Mouse (Mus musculus) fibroblast of lung, adult 2 months (primary cell): ENCODE data around the gene Ezh1.
A peak's percentile ranks its signal among the peaks of the same experiment; 100 is the strongest.
"Not testable (repeated sequence)": the region's sequence is repeated elsewhere in the genome, so short reads cannot be mapped to it uniquely, and the experiment has no call there.

Source experiments
- DNase-seq: peaks from one replicate; pipeline ENCODE4 v3.0.0-alpha.2; 2011; ENCODE audit warnings: low read depth

The Ezh1 gene

DNA sequence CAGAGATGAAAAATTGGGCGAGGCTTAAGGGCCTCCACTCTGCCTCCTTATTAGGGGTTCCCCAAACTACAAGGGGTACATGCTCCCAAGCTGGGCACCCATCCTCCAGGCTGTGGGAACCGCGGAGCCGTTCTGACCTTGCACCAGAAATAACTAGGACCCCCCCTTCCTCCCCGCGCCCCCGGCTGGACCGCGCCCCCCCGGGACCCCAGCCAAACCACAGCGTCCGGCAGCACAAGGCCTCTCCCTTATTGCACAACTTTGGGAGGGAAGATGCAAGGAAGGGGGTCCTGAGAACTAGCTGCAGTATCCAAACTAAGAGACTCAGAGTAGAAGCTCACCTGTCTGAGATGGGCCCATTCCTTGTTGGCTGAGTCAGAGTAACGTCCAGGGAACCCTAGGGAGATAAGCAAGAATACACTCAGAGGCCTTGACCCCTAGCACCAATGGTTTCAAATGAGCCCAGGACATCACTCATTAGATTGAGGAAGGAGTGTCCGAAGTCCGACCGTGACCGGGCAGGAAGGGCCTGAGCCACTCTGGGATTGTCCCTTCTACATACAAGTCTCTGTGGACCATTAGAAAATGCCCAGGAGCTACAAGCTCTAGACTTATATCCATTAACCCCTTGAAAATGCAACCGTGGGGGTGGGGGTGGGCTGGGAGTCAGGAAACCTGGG, 57.8 kb downstream of the Ezh1 start:
- DNase-seq: no peak

DNA sequence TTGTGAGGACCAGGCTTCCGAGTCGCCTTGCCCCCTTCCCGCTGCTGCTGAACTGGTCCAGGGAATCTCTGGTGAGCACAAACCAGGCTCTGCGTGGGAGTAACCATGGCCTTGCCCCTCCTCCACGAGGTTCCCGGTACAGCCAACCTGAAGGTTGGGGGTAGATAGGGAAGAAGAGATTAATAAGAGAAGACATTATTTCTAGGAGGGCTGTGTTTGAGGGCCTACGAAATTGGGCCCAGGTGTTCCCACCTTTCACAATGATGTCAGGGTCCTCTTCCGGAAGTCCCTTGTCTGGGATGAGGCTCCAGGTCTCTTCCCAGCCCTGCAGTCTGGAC, 58.3 kb downstream of the Ezh1 start:
- no peak for DNase-seq

DNA sequence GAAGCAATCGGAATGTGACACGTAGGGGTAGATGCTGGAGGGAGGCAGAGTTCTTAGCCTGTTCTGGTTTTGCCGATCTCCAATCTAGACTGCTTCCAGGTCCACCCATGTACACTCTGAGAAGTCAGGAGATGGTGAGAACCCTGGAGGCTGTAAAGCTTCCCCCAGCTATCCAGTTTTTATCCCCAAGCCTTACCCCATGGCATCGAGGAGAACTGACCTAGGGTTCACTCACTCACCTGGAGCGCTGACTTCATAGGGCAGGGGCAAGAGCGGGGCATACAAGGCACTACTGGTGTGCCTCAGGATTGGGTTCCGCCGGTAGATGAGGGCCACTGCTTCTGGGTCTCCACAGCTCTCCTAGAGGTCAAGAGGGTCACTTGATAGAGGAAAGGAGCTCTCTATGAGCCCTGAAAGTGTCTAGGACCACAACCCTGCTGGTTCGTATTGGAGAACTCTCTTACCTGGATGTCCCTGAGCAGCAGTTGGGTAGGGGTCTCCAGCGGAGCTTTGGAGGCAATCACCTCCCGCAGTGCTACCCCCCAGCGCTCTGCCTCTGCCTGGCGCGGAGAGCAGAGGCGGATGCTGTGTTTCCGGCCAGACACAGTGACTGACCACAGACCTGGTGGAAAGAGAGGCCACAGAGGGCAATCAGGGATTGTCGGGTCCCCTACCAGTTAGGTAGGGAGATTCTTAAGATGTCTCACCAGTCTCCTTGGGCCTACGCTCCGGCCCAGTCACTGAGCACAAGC, 58.9 kb downstream of the Ezh1 start:
- no peak for DNase-seq

DNA sequence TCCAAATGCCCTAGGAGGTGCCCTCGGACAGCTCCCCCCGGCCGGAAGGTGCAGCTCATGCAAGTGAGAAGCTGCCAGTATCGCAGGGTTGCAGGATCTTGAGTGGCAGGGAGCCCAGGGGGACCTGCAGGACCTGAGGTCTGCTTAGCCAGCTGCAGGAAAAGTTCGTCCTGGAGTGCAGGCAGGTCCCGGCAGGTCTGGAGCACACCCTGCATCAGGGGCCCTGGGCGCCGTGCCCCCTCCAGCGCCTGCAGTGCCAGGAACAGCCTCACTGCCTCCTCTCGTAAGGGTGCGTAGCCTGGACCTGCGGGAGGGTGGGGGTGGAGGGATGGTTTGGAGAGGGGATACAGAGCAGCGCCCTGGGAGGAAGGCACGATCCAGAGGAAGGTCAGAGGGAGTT, 59.9 kb downstream of the Ezh1 start:
- DNase-seq: no peak

DNA sequence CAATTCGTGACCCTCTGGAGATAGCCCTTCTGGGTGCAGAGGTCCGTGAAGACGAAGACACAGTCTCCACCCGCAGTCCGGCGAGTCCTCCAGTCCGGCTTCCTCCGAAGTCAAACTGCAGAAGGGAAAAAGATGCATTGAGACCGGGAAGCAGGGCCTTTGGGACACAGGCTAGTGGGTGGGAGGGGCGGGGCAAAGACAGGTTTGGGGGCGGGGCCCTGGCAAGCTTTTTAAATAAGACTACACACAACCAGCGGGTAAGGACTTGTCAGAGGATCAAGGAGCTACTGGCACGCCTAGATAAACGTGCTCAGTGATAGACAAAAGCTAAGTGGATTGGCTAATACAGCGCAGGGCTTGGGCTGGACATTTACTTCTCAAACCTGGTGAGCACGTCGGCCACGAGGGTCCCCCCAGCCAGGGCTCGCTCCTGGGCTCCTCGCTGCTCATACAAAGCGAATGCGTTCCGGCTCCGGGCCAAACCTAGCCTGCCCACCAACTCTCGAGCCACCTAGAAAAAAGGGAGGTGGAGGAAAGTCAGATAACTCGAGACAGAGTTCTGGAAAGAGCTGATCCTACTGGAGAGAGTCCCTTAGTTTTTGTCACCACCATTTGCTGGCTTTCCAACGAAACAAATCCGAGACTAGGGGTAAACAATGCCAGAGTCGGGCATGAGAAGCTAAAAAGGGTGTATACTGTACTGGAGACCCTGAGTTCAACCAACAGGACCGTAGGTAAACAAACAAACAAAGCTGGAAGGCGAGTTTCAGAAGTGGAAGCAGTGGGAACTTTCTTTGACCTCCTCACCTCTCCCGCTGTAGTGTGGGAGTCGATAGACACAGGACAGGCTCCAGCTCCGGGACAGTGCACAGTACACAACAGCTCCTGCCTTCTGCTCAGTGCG, 61.3 kb downstream of the Ezh1 start:
- DNase-seq: no peak

DNA sequence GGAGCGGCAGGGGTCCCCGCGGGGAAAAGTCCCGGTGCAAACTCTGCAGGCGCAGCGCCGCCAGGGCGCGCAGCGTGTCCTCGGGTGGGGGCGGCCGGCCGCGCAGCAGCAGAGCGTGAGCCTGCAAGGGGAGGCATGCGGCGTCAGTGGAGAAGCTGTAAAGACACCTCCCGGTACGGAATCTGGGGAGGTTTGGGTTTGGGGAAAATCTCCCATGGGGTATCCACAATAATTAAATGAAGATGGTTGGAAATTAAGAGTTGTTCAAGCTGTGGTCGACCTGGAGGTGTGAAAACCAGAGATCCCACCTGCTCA, 62.0 kb downstream of the Ezh1 start:
- DNase-seq: no peak

DNA sequence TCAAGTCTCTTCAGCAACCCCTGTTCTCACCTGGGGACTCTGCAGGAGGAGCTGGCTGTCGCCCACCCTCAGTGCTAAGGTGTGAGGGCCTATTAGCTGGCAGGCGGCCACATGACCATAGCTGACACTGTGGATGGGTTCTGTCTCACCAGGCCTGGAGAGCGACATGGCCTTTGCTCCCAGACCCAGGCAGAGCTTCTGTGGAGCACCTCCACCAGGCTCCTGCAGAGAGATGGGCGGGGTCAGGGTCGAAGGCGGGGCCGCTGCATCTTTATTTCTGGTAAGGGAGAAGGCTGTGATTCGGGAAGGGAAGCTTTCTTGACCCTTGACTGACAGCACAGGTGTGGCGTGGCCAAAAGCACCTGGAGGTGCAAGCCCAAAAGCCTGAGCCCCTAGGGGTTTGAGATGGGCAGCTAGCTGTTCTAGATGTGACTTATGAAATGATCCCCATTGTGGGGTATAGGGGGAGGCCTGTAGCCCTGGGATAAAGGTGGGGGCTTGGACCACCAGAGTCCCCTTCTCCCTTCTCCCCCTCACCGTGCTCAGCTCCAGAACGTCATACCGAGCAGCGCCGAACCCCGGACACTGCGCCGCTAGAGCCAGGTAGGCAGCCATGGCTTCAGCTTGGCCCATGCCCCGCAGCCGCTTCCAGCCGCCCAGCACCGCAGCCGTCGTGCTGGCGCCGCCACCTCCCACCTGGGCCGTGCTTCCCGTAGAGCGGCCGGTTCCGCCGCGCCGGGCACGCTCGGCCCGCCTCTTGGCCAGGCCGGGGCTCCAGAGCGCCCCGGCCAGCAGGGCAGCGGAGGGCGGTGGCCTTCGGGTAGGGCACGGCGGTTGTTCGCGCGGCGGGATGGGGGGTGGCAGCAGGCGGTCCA, 62.5 kb downstream of the Ezh1 start:
- DNase-seq: no peak

DNA sequence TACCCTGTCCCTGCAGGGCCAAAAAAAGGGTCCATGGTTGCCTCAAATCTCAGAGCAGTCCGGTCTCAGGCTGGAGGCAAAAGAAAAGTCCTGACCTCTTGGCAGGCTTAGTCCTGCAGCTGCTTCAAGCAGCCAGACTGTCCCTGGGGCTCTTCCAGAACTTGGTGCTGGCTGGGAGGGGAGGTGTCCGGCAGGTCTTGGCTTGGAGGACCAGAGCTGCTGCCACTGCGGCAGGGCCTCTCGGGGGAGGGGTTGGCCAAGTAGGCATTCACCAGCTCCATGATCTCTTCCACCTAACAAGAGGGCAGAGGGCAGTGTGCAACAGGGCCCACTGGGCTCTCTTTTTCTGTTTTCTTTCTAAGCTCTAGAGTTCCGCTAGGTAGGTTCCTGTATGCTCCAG, 63.5 kb downstream of the Ezh1 start:
- peak; percentile 63 for DNase-seq

DNA sequence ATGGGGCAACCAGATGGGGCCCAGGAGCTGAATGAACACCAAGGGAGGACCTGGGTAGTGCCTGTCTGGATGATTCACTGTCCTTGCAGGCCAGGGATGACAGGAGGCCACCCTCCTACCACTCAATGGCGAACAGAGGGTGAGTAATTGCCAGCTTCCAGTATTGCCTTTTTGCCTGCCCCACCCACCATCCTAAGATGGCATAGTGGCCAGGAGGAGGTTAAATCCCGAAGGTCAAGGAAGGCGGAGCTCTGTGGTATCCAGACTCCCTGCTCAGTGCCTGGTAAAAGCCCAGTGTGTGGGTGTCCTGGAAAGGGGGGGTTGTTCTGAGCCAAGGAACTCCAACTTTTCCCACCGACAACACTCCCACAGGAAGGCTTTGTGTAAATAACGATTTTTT, 64.0 kb downstream of the Ezh1 start:
- DNase-seq: no peak

DNA sequence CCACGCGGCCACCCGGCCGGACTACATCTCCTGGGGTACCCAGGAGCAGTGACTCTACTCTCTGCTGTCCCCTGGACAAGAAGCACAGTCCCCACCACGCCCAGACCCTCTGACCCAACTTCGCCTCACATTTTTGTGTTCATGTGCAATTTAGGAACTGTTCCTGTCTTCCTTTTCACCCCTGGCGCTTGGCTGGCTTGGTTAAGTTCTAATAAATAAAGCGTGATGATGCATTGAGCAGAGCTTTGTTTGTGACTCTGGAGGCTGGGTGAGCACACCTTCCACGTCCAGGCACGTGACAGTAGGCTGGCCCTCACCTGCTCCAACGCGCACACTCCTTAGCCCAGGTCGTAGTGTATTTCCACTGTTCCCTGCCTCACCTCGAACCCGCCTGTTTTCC, 64.7 kb downstream of the Ezh1 start:
- no peak for DNase-seq

DNA sequence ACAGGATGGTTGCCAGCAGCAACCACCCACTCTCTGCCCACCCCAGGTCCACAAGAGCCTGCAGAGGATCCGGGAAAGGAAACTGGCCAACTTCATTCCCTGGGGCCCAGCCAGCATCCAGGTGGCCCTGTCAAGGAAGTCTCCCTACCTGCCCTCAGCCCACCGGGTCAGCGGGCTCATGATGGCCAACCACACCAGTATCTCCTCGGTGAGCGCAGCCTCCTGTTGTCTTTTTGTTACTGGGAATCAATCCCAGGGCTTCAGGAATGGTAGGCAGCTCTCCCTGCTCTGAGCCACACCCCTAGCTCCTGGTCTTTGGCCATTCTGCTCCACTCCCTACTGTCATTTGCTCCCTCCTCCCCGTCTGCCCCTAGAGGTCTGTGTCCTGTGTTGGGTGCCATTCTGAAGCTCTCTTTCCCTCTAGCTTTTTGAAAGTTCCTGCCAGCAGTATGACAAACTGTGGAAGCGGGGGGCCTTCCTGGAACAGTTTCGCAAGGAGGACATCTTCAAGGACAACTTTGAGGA, 65.2 kb downstream of the Ezh1 start:
- not testable (repeated sequence) for DNase-seq

DNA sequence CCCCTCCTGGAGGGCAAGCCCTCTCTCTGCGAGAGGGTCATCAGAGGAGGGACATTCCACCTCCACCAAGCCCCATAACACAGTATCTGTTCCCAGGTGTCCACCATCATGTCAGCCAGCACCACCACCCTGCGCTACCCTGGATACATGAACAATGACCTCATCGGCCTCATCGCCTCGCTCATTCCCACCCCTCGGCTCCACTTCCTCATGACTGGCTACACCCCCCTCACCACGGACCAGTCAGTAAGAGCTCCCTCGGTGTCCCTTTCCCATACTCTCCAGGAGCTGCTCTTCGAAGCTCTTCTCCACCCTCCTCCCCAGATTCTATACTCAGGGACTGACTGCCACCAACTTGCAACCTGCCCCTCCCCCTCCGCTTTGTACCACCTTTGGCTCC, 66.1 kb downstream of the Ezh1 start:
- not testable (repeated sequence) for DNase-seq

DNA sequence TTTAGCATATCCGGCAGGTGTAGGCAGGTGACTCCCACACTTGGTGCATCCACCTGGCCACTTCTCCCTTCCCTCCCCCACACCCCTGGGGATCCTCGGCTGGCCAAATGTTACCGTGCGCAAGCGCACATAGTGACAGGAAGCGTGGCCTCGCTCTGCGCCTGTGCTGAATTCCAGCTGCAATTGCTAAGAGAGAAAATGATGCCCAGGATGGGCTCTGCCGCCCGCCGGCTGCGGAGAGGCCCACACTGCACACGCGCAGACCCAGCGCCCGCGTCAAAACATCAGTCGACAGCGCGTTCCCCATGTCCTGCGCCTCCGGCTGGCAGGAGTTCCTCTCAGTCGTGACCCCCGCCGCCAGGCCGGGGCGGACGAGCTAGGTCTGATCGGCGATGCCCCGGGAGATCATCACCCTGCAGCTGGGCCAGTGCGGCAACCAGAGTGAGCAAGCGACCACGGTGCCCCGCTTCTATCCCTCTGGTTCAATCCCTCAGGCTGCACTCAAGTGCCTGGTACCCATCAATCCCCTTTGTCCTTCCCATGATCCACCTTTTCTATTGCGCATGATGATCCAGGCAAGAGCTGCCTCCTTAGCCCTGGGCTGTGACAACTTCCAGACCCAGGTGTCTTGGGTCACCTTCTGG, 70.4 kb downstream of the Ezh1 start, which contains the start of gene Tubg2:
Tubg2 (plus strand) TSS at position 180 of the 644 bp plus-strand sequence.
- DNase-seq: no peak

DNA sequence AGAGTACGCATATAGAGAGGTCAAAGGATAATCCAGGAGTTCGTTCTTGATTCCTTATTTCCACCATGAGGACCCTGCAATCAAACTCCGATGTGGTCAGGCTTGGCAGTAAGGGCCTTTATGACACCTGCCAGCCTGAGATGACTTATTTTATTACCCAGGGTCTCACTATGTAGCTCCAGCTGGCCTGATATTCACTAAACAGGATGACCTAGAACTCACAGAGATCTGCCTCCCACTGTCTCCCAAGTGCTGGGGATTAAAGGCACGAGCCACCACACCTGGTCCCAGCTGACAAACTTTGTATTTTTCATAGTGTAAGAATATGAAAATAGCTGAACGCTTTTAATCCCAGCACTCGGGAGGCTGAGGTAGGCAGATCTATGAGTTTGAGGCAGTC, 71.1 kb downstream of the Ezh1 start:
- no peak for DNase-seq

DNA sequence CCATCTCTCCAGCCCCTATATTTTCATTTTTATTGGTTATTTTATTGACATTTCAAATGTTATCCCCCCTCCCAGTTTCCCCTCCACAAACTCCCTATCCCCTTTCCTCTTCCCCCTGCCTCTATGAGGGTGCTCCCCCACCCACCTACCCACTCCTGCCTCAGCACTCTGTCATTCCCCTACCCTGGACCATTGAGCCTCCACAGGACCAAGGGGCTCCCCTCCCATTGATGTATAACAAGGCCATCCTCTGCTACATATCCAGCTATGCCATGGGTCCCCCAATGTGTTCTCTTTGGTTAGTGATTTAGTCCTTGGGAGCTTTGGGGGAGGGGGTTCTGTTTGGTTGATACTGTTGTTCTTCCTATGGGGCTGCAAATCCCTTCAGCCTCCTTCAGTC, 71.6 kb downstream of the Ezh1 start:
- DNase-seq: no peak

DNA sequence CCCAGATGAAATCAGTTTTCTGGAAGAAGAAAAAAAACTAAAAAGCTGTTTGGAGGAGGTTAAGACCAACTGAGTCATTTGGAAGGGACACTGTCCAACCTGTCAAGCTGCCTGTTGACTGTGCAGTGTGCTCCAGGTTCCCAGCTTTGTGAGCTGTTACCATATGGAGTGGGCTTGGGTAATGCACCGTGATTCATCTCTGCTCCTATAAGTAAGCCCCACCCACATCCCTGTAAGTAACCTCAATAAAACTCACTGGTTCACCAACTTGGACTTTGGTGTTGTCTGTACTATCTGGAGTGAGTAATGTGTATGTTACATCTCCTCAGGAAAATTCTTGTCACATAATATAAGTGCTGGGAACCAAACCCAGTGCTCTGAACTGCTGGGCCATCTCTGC, 73.4 kb downstream of the Ezh1 start:
- no peak for DNase-seq

DNA sequence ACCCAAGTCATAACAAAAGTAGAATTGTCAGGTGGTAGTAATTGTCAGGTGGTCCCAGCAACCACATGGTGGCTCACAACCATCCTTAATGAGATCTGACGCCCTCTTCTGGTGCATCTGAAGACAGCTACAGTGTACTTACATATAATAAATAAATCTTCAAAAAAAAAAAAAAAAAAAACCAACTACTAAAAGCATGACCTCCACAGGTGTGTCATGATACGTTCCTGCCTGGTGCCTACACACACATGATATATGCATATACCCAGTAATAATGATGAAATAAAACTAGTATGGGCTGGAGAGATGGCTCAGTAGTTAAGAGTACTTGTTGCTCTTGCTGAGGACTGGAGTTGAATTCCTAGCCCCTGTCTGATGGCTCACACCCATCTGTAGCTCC, 75.2 kb downstream of the Ezh1 start:
- no peak for DNase-seq

DNA sequence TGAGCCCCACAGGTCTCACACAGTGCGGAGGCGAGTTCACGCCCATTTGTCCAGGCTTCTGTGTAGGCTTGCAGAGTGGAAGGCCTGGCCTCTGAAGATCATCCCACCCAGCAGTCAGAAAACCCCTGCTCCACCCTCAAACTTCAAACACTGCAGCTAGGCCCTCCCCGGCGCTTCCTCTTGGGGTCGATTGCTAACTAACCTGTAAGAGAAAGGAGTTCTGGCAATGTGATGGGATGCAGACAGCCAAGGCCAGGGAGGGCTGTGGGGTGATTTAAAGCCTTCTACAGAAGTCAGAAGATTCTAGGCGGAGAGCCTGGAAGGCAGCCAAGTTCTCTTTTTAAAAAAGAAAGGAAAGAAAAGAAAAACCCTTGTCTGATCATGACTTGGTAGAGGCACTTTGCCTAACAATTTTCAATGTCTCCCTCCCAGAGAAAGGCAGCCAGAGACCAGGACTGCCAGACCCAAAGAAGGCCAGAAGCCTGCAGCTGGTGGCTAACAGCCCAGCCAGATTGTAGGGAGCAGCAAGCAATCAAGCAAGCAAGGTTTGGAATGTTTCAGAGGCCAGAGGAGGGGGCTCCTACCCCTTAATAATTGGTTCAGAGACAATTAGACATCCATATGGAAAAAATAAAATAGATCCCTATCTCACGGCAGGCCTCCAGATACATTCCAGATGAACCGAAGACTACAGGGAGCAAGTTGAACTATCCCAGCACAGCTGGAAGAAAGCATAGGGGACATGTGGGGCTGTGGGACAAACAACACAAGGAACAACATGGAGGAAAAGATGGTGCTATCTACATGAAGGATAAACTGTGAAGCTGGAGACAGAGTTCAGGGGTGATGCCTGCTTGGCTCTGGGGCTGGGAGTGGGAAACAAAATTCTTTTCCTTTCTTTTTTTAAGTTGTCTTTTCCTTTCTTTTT, 76.8 kb downstream of the Ezh1 start:
- peak; percentile 57 for DNase-seq

DNA sequence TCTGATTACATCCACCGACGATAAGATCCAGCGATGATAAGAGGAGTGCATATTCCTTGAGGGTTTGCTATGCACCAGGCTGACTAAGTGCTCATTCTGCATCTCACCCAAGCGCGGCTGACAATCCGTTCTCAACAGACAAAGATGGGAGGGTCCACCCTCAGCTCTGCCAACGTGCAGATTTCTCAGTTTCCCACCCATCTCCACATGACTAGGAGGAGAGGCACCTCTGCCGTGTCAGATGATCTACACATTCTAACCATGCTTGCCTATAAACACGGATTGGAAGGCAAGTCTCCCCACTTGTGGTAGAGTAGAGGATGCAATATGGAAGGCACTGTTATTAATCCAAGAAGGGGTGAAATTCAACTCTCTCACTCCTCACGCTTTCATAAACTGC, 77.5 kb downstream of the Ezh1 start:
- DNase-seq: no peak

DNA sequence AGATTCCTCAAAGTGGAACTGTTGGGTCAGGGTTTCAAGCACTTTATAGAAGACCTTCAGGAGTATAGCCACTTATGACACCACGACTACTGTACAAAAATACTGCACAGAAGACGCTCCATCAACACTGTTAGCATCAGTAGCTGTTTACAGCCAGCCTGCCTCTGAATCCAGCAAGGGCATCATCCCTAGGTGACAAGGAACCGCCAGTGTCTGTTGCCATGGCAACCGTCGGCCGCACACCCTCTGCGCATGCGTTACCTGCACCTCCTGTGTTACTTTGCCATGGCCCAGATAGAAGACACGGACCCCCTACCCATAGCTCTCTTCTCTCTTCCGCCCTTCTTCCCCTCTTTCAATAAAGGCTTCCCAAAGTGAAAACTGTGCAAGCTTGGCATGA, 79.9 kb downstream of the Ezh1 start:
- no peak for DNase-seq
